Mouse (Mus musculus) heart, embryonic 14.5 days (tissue): ENCODE measurements at regions not wholly inside any gene's neighbourhood (a gene's known extent, or its start where the extent isn't known, plus 50 kb on each side); places are given as distances from the start of the nearest gene placed in this dataset.

Source experiments
- ATAC-seq: fragments of 200-750 bp; cut with Nextera tagmentation; 2 replicates; pipeline ENCODE4 v1.8.0; 2017; ENCODE audit warnings: low read depth, moderate TSS enrichment; ENCODE audit not compliant: insufficient number of reproducible peaks, insufficient read depth, low FRiP score
- H3K27ac ChIP-seq, 2 experiments: fragments of 200-500 bp in 1 of 2; fragments of 300-500 bp in 1 of 2; sonication (generic) in 1 of 2; replicated peaks in 1 of 2; 2 replicates each; pipeline ENCODE4 v1.5.1; 2012 to 2014; ENCODE audit warnings: low read depth in 2 of 2, low read length in 2 of 2, control low read depth in 1 of 2, mild to moderate bottlenecking in 1 of 2, mixed read lengths in 1 of 2; ENCODE audit not compliant: control insufficient read depth in 1 of 2, insufficient read depth in 1 of 2
- H3K27me3 ChIP-seq: fragments of 300-500 bp; sonication (generic); 2 replicates; pipeline ENCODE4 v1.6.1; 2014; ENCODE audit warnings: mild to moderate bottlenecking, low read length, control low read depth; ENCODE audit not compliant: control insufficient read depth, insufficient read depth
- H3K36me3 ChIP-seq: fragments of 300-500 bp; sonication (generic); 2 replicates; pipeline ENCODE4 v1.6.1; 2014; ENCODE audit warnings: mild to moderate bottlenecking, control low read depth, low read length, mixed read lengths; ENCODE audit not compliant: control insufficient read depth, insufficient read depth
- H3K4me1 ChIP-seq, 2 experiments: fragments of 200-500 bp in 1 of 2; fragments of 300-500 bp in 1 of 2; sonication (generic) in 1 of 2; 2 replicates each; pipeline ENCODE4 v1.6.1; 2012 to 2014; ENCODE audit warnings: low read length in 2 of 2, control low read depth in 1 of 2, mixed read lengths in 1 of 2; ENCODE audit not compliant: control insufficient read depth in 2 of 2, insufficient read depth in 2 of 2
- H3K4me2 ChIP-seq: fragments of 300-500 bp; sonication (generic); 2 replicates; pipeline ENCODE4 v1.6.1; 2014; ENCODE audit warnings: mild to moderate bottlenecking, low read length
- H3K4me3 ChIP-seq, 2 experiments: fragments of 200-500 bp in 1 of 2; fragments of 300-500 bp in 1 of 2; sonication (generic) in 1 of 2; 2 replicates each; pipeline ENCODE4 v1.5.1; 2012 to 2014; ENCODE audit warnings: low read length in 2 of 2, mild to moderate bottlenecking in 2 of 2, control low read depth in 1 of 2, low read depth in 1 of 2, moderate library complexity in 1 of 2; ENCODE audit not compliant: control insufficient read depth in 1 of 2, insufficient read depth in 1 of 2
- H3K9ac ChIP-seq: fragments of 300-500 bp; sonication (generic); 2 replicates; pipeline ENCODE4 v1.6.1; 2014; ENCODE audit warnings: mild to moderate bottlenecking, low read length
- H3K9me3 ChIP-seq: fragments of 300-500 bp; sonication (generic); 2 replicates; pipeline ENCODE4 v1.6.1; 2016; ENCODE audit warnings: low read length, control low read depth; ENCODE audit not compliant: control insufficient read depth
- WGBS: fragments of 180-500 bp; shearing (Covaris S2); extraction: QIAGEN DNeasy Blood & Tissue Kit; methylation state at CpG from one replicate; pipeline ENCODE4 v1.1.7; 2014; 5-methylcytosine and 5-hydroxymethylcytosine counted together

- 5% methylated on average over 2 of the region's 2 CpGs for WGBS
- no peak for ATAC-seq
These were observed 304.8 kb downstream of the Cdh26 start for GRCm38 (mm10) chr2:178735099-178735498.

GRCm38 (mm10) chr2:178744617-178745016 is 314.3 kb downstream of the Cdh26 start:
- H3K4me3 ChIP-seq, result no peak overlapping the region
- no peaks in the 10 kb centered on the region for H3K9me3 ChIP-seq
- WGBS, result 61% methylated on average over 4 of the region's 4 CpGs
- no peaks in the 10 kb centered on the region for H3K27me3 ChIP-seq
- no peak overlapping the region for H3K27ac ChIP-seq
- no peak overlapping the region for H3K4me2 ChIP-seq
- no peak overlapping the region for H3K9ac ChIP-seq
- ATAC-seq, result no peak
- no peaks in the 10 kb centered on the region for H3K4me1 ChIP-seq
- H3K36me3 ChIP-seq, result no peaks in the 10 kb centered on the region

More at GRCm38 (mm10) chr2:178735099-178735498, 304.8 kb downstream of the Cdh26 start:
- H3K4me2 ChIP-seq, result no peak overlapping the region
- H3K36me3 ChIP-seq, result no peaks in the 10 kb centered on the region
- H3K27ac ChIP-seq, result no peak overlapping the region
- no peaks in the 10 kb centered on the region for H3K4me1 ChIP-seq
- no peak overlapping the region for H3K9ac ChIP-seq
- no peaks in the 10 kb centered on the region for H3K9me3 ChIP-seq
- H3K4me3 ChIP-seq, result no peak overlapping the region
- no peaks in the 10 kb centered on the region for H3K27me3 ChIP-seq

DNA sequence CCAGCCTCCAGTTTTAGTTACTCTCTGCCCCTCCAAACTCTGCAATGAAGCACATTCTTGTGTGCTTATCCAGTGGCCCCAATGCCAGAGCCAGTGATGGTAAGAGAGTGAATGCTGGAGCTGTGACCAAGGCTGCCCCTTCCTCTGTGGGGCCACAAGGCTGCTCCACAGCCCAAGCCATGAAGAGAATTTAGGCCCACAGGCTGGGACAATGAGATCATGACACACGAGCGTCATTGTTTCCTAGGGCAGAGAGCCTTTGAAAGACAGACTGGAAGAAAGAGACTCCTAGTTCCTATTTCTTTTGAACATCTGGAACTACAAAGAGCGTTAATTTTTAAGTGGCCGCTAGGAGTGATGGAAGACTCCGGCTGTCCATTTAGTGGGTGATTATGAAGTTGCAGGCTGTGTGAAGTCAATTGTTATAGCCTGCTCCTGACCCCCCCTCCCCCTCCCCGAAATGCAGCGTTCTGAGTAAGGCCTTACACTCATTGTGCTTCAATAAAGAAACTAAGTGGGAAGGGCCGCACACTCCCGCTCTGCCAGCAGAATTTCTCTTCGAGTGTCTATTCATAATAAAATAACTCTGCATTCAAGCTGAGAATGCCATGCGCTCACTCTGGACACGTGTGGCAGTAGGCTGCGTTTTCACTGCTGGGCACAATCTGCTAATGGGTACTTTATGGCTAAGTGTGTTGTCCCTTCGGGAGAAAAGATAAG is 315.1 kb downstream of the Cdh26 start:
- WGBS, result 68% methylated on average over 14 of the region's 14 CpGs
- no peak for ATAC-seq
- Histone ChIP-seq H3K4me3 (no peak overlapping the region), H3K36me3 (no peaks in the 10 kb centered on the region), H3K4me1 (no peaks in the 10 kb centered on the region), H3K27me3 (no peaks in the 10 kb centered on the region), H3K27ac (no peak overlapping the region), H3K9me3 (no peaks in the 10 kb centered on the region), H3K9ac (no peak overlapping the region), H3K4me2 (no peak overlapping the region)

DNA sequence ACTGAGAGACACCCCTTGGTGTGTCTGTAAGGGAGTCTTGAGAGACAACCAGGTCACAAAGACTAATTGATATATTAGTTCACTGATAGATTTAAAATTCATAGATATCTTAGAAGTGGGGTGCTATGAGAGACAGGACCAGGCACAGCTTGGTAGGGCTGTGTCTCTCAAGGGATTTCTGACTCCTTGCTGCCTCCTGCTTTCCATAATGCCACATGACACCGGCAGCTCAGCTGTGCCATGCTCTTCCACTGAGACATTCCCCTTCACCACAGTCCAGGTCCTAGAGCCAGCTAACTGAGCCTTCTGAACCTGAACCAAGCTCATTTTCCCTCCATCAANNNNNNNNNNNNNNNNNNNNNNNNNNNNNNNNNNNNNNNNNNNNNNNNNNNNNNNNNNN is 320.9 kb downstream of the Cdh26 start:
- ATAC-seq, result no peak
- 72% methylated on average over 1 of the region's 1 CpGs for WGBS
- no peak overlapping the region for H3K4me2 ChIP-seq

DNA sequence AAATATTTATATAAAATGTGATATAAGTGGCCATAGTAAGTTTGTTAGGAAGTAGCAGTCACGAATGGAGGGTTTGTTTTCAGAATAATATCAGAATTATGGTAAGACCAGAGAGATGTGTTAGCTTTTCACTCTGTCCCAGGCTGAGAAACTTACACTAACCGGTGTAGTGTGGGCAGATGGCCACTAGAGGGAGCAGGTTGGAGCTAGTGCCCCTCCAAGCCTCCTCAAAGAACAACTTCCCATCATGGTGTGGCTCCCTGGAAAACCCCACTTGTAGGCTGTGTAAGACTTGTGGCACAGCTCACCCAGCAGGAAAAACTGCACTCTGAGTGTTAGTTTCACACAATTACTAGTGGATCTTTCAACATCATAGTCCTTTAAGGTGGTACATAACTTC is 328.0 kb downstream of the Cdh26 start:
- no peaks in the 10 kb centered on the region for H3K27me3 ChIP-seq
- H3K9ac ChIP-seq, result no peak overlapping the region
- H3K4me2 ChIP-seq, result no peak overlapping the region
- H3K4me3 ChIP-seq, result no peak overlapping the region
- WGBS, result 10% methylated on average over 2 of the region's 2 CpGs
- ATAC-seq, result no peak
- H3K27ac ChIP-seq, result no peak overlapping the region
- no peaks in the 10 kb centered on the region for H3K9me3 ChIP-seq
- H3K36me3 ChIP-seq, result no peaks in the 10 kb centered on the region
- no peaks in the 10 kb centered on the region for H3K4me1 ChIP-seq

More for the DNA sequence above, 320.9 kb downstream of the Cdh26 start:
- Histone ChIP-seq H3K4me3 (no peak overlapping the region), H3K9me3 (no peaks in the 10 kb centered on the region), H3K4me1 (no peaks in the 10 kb centered on the region), H3K36me3 (no peaks in the 10 kb centered on the region), H3K27ac (no peak overlapping the region), H3K27me3 (no peaks in the 10 kb centered on the region), H3K9ac (no peak overlapping the region)

GRCm38 (mm10) chr2:178768526-178768925 is 338.2 kb downstream of the Cdh26 start:
- Histone ChIP-seq H3K36me3 (no peaks in the 10 kb centered on the region), H3K27ac (no peak overlapping the region), H3K4me1 (peaks cover 0 to 3% of the 10 kb centered on the region in 2 experiments; a peak in 1 of 4 replicates), H3K9me3 (no peaks in the 10 kb centered on the region), H3K4me3 (no peak overlapping the region), H3K4me2 (no peak overlapping the region), H3K27me3 (no peaks in the 10 kb centered on the region), H3K9ac (no peak overlapping the region)
- WGBS, result 63% methylated on average over 4 of the region's 4 CpGs
- ATAC-seq, result no peak

DNA sequence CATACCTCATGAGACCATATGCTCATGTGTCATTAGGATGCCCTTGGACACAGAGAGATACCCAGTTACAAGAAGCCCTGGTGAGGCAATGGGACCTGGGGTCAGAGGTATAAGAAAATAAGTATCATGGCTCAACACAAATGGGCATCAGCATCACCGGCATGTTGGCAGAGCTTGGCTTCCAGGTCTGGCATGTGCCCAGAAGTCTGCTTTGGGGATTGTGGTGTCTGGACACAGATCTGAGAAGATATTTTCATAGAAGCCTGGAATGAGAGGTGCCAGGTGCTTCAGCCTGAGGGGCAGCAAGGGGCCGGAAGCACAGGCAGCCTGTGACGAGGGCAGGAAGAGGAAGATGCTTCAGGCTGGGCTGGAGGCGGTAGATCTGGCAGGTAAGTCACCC is 338.7 kb downstream of the Cdh26 start:
- 74% methylated on average over 4 of the region's 4 CpGs for WGBS
- no peak for ATAC-seq
- no peaks in the 10 kb centered on the region for H3K36me3 ChIP-seq
- no peak overlapping the region for H3K4me3 ChIP-seq
- H3K9ac ChIP-seq, result no peak overlapping the region
- no peak overlapping the region for H3K4me2 ChIP-seq
- no peaks in the 10 kb centered on the region for H3K27me3 ChIP-seq
- peaks cover 0 to 3% of the 10 kb centered on the region in 2 experiments; a peak in 1 of 4 replicates for H3K4me1 ChIP-seq
- no peaks in the 10 kb centered on the region for H3K9me3 ChIP-seq
- no peak overlapping the region for H3K27ac ChIP-seq

DNA sequence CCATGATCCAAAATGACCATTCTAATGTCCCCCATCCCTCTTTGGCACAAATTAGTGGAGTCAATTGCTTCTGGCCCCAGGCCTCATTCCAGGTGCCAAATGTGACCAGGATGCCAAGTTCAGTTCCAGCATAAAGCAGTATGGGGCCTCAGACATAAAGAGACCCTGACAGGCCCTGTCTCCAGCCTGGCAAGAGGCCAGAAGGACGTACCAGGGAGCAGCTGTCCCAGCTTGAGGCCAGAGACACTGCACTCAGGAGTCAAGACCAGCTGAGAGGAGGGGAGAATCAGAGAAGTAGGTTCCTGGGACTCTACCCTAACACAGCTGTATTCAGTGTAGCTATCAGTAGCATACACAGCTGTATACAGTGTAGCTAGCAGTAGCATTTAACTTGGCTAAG is 341.1 kb downstream of the Cdh26 start:
- H3K36me3 ChIP-seq, result no peaks in the 10 kb centered on the region
- H3K4me3 ChIP-seq, result no peak overlapping the region
- H3K27ac ChIP-seq, result no peak overlapping the region
- no peak for ATAC-seq
- no peak overlapping the region for H3K9ac ChIP-seq
- no peaks in the 10 kb centered on the region for H3K27me3 ChIP-seq
- H3K9me3 ChIP-seq, result no peaks in the 10 kb centered on the region
- H3K4me1 ChIP-seq, result peaks cover 0 to 3% of the 10 kb centered on the region in 2 experiments; a peak in 1 of 4 replicates
- WGBS, result 33% methylated on average over 1 of the region's 1 CpGs
- H3K4me2 ChIP-seq, result no peak overlapping the region
